Mouse (Mus musculus) hindbrain, embryonic 11.5 days (tissue): ENCODE results near the gene Gm3854. TPM values are rescaled to one million over a fixed set of nuclear protein-coding genes. Genes with fewer than 3 reads are reported as not detected.
"Not testable (repeated sequence)": the region's sequence is repeated elsewhere in the genome, so short reads cannot be mapped to it uniquely, and the experiment has no call there.

ENCODE experiments used
- ATAC-seq: fragments of 200-750 bp; cut with Nextera tagmentation; 2 replicates; pipeline ENCODE4 v1.8.0; 2017; ENCODE audit warnings: mild to moderate bottlenecking, moderate TSS enrichment, moderate library complexity; ENCODE audit not compliant: low FRiP score
- DNase-seq: peaks from one replicate; pipeline ENCODE4 v3.0.0-alpha.2; 2015; ENCODE audit warnings: low spot score
- H3K27ac ChIP-seq: fragments of 300-500 bp; sonication (generic); 2 replicates; pipeline ENCODE4 v1.5.1; 2014; ENCODE audit warnings: mild to moderate bottlenecking, low read depth, low read length
- H3K27me3 ChIP-seq: fragments of 300-500 bp; sonication (generic); 2 replicates; pipeline ENCODE4 v1.6.1; 2014; ENCODE audit warnings: mild to moderate bottlenecking, low read length, moderate library complexity, mixed read lengths; ENCODE audit not compliant: control insufficient read depth, insufficient read depth
- H3K36me3 ChIP-seq: fragments of 300-500 bp; sonication (generic); 2 replicates; pipeline ENCODE4 v1.6.1; 2014; ENCODE audit warnings: mild to moderate bottlenecking, low read length, moderate library complexity, mixed read lengths; ENCODE audit not compliant: control insufficient read depth, insufficient read depth
- H3K4me1 ChIP-seq: fragments of 300-500 bp; sonication (generic); replicated peaks from 2 replicates; pipeline ENCODE4 v1.6.1; 2014; ENCODE audit warnings: low read length, mixed read lengths; ENCODE audit not compliant: control insufficient read depth, insufficient read depth
- H3K4me2 ChIP-seq: fragments of 300-500 bp; sonication (generic); replicated peaks from 2 replicates; pipeline ENCODE4 v1.6.1; 2014; ENCODE audit warnings: mild to moderate bottlenecking, low read depth, low read length
- H3K4me3 ChIP-seq: fragments of 300-500 bp; sonication (generic); 2 replicates; pipeline ENCODE4 v1.5.1; 2014; ENCODE audit warnings: low read depth, low read length
- H3K9ac ChIP-seq: fragments of 300-500 bp; sonication (generic); 2 replicates; pipeline ENCODE4 v1.6.1; 2014; ENCODE audit warnings: low read depth, low read length
- H3K9me3 ChIP-seq: fragments of 300-500 bp; sonication (generic); 2 replicates; pipeline ENCODE4 v1.6.1; 2016; ENCODE audit warnings: low read length; ENCODE audit not compliant: control insufficient read depth
- WGBS: fragments of 180-500 bp; shearing (Covaris S2); extraction: QIAGEN DNeasy Blood & Tissue Kit; methylation state at CpG from one replicate; pipeline ENCODE4 v1.1.7; 2014; 5-methylcytosine and 5-hydroxymethylcytosine counted together
- polyA plus RNA-seq: library from polyadenylated mRNA; unstranded; fragments of >200 nt; fragmentation: Nextera tagmentation; extraction: Ambion mirVana; gene quantifications from 2 replicates; pipeline ENCODE4 v1.2.1, GENCODE M21; 2014

Gene Gm3854
- polyA plus RNA-seq, 1 experiment from 2014 or later: 3.7 TPM

- no peak for ATAC-seq
- Histone ChIP-seq H3K36me3 (no peaks in the 10 kb centered on the region), H3K27ac (no peak overlapping the region), H3K27me3 (no peaks in the 10 kb centered on the region), H3K4me3 (no peak overlapping the region), H3K9ac (no peak overlapping the region), H3K4me2 (no peak overlapping the region), H3K9me3 (no peaks in the 10 kb centered on the region), H3K4me1 (no peaks in the 10 kb centered on the region)
- DNase-seq: no peak
- WGBS: 15% methylated on average over 9 of the region's 9 CpGs
Observed at GRCm38 (mm10) chr7:6360477-6361060, 17.0 kb downstream of the Gm3854 start.

GRCm38 (mm10) chr7:6361756-6362155, 18.2 kb downstream of the Gm3854 start:
- ATAC-seq (no peak), DNase-seq (no peak)
- Histone ChIP-seq H3K27me3 (no peaks in the 10 kb centered on the region), H3K4me1 (no peaks in the 10 kb centered on the region), H3K9ac (peak overlapping the region; percentile 56), H3K4me3 (peak overlapping the region; percentile 41), H3K9me3 (no peaks in the 10 kb centered on the region), H3K27ac (peak overlapping the region; percentile 88), H3K36me3 (no peaks in the 10 kb centered on the region), H3K4me2 (peak overlapping the region; percentile 48)
- whole genome bisulfite sequencing: 30% methylated on average over 7 of the region's 7 CpGs

- H3K27ac ChIP-seq: peak overlapping the region; percentile 88
- H3K4me1 ChIP-seq: no peaks in the 10 kb centered on the region
- no peaks in the 10 kb centered on the region for H3K36me3 ChIP-seq
- H3K4me2 ChIP-seq: peak overlapping the region; percentile 56
- no peaks in the 10 kb centered on the region for H3K9me3 ChIP-seq
- DNase-seq (peak; percentile 98), ATAC-seq (peak; percentile 95)
- H3K27me3 ChIP-seq: no peaks in the 10 kb centered on the region
- peak overlapping the region; percentile 41 for H3K4me3 ChIP-seq
- WGBS: under 1% methylated on average over 38 of the region's 38 CpGs
- peak overlapping the region; percentile 56 for H3K9ac ChIP-seq
Observed at GRCm38 (mm10) chr7:6362268-6363046, 18.9 kb downstream of the Gm3854 start.

- H3K9me3 ChIP-seq: no peaks in the 10 kb centered on the region
- no peaks in the 10 kb centered on the region for H3K36me3 ChIP-seq
- peak within 1 kb of the TSS; percentile 41 for H3K4me3 ChIP-seq
- DNase-seq (peak; percentile 91), ATAC-seq (peak; percentile 84)
- H3K27me3 ChIP-seq: no peaks in the 10 kb centered on the region
- peak within 1 kb of the TSS; percentile 61 for H3K9ac ChIP-seq
- H3K4me2 ChIP-seq: peak within 1 kb of the TSS; percentile 56
- H3K4me1 ChIP-seq: no peaks in the 10 kb centered on the region
- peak within 1 kb of the TSS; percentile 88 for H3K27ac ChIP-seq
- WGBS: under 1% methylated on average over 23 of the region's 23 CpGs
Observed at GRCm38 (mm10) chr7:6363047-6363488, 19.5 kb downstream of the Gm3854 start, which contains the start of gene Zfp78. Zfp78 (plus strand) TSS chr7:6363280.

- ATAC-seq (no peak), DNase-seq (no peak)
- Histone ChIP-seq H3K4me1 (no peaks in the 10 kb centered on the region), H3K4me3 (no peak overlapping the region), H3K9ac (no peak overlapping the region), H3K4me2 (no peak overlapping the region), H3K36me3 (no peaks in the 10 kb centered on the region), H3K27ac (no peak overlapping the region), H3K27me3 (no peaks in the 10 kb centered on the region), H3K9me3 (no peaks in the 10 kb centered on the region)
- WGBS: 79% methylated on average over 1 of the region's 1 CpGs
Observed at GRCm38 (mm10) chr7:6364761-6365160, 21.2 kb downstream of the Gm3854 start.

- 84% methylated on average over 5 of the region's 5 CpGs for WGBS
- Histone ChIP-seq H3K9me3 (no peaks in the 10 kb centered on the region), H3K36me3 (no peaks in the 10 kb centered on the region), H3K4me2 (no peak overlapping the region), H3K27ac (no peak overlapping the region), H3K4me3 (no peak overlapping the region), H3K4me1 (no peaks in the 10 kb centered on the region), H3K9ac (no peak overlapping the region), H3K27me3 (no peaks in the 10 kb centered on the region)
- ATAC-seq: no peak
- DNase-seq: no peak
Observed at GRCm38 (mm10) chr7:6367185-6367584, 23.6 kb downstream of the Gm3854 start.

- H3K4me3 ChIP-seq, H3K36me3 ChIP-seq, H3K27me3 ChIP-seq, H3K9ac ChIP-seq, H3K27ac ChIP-seq, H3K4me1 ChIP-seq, DNase-seq, H3K9me3 ChIP-seq, H3K4me2 ChIP-seq, ATAC-seq: not testable (repeated sequence)
- 83% methylated on average over 5 of the region's 5 CpGs for WGBS
Observed at GRCm38 (mm10) chr7:6368146-6368545, 24.6 kb downstream of the Gm3854 start.

- Histone ChIP-seq H3K27ac (no peak overlapping the region), H3K27me3 (no peaks in the 10 kb centered on the region), H3K4me2 (no peak overlapping the region), H3K9ac (no peak overlapping the region), H3K4me3 (no peak overlapping the region), H3K9me3 (no peaks in the 10 kb centered on the region), H3K36me3 (no peaks in the 10 kb centered on the region), H3K4me1 (no peaks in the 10 kb centered on the region)
- ATAC-seq (no peak), DNase-seq (no peak)
- 88% methylated on average over 3 of the region's 3 CpGs for WGBS
Observed at GRCm38 (mm10) chr7:6369460-6369859, 25.9 kb downstream of the Gm3854 start.

GRCm38 (mm10) chr7:6372993-6373392, 29.4 kb downstream of the Gm3854 start:
- DNase-seq (no peak), ATAC-seq (no peak)
- WGBS: 97% methylated on average over 3 of the region's 3 CpGs
- no peaks in the 10 kb centered on the region for H3K36me3 ChIP-seq
- no peak overlapping the region for H3K4me2 ChIP-seq
- H3K27ac ChIP-seq: no peak overlapping the region
- H3K4me1 ChIP-seq: no peaks in the 10 kb centered on the region
- no peak overlapping the region for H3K9ac ChIP-seq
- H3K27me3 ChIP-seq: no peaks in the 10 kb centered on the region
- H3K4me3 ChIP-seq: no peak overlapping the region
- H3K9me3 ChIP-seq: no peaks in the 10 kb centered on the region
